Mouse (Mus musculus) ES-E14 (cell line): Measurements from ENCODE around the gene Atf7ip. TPM values are rescaled to one million over a fixed set of nuclear protein-coding genes. Genes with fewer than 3 reads are reported as not detected.

Experiments used
- DNase-seq: peaks from one replicate; pipeline ENCODE4 v3.0.0-alpha.2; 2013; ENCODE audit warnings: low read depth, low spot score
- H3K27ac ChIP-seq: 2 replicates; pipeline ENCODE4 v1.5.1; 2012; ENCODE audit warnings: low read depth, mild to moderate bottlenecking, low read length, moderate library complexity, mixed read lengths; ENCODE audit not compliant: poor library complexity, insufficient read depth, severe bottlenecking
- H3K36me3 ChIP-seq: 2 replicates; pipeline ENCODE4 v1.6.1; 2012; ENCODE audit warnings: mild to moderate bottlenecking, low read length, moderate library complexity, mixed read lengths; ENCODE audit not compliant: control insufficient read depth, poor library complexity, insufficient read depth, severe bottlenecking
- H3K4me1 ChIP-seq, 2 experiments: fragments of 150-350 bp in 1 of 2; sonication (generic) in 1 of 2; 2 replicates each; pipeline ENCODE4 v1.6.1; 2012; ENCODE audit warnings: low read length in 2 of 2, mild to moderate bottlenecking in 1 of 2, mixed read lengths in 1 of 2; ENCODE audit not compliant: control insufficient read depth in 2 of 2, insufficient read depth in 2 of 2, poor library complexity in 1 of 2
- H3K4me3 ChIP-seq, 2 experiments: fragments of 150-350 bp in 1 of 2; sonication (generic) in 1 of 2; 2 replicates each; pipeline ENCODE4 v1.5.1; 2012; ENCODE audit warnings: low read length in 2 of 2, low read depth in 1 of 2, mild to moderate bottlenecking in 1 of 2, mixed read lengths in 1 of 2; ENCODE audit not compliant: insufficient read depth in 1 of 2, poor library complexity in 1 of 2, severe bottlenecking in 1 of 2
- H3K9ac ChIP-seq: 2 replicates; pipeline ENCODE4 v1.6.1; 2012; ENCODE audit warnings: low read depth, mild to moderate bottlenecking, low read length, mixed read lengths; ENCODE audit not compliant: poor library complexity, insufficient read depth, severe bottlenecking
- H3K9me3 ChIP-seq: fragments of 150-350 bp; sonication (generic); 2 replicates; pipeline ENCODE4 v1.6.1; 2012; ENCODE audit warnings: low read depth, mild to moderate bottlenecking, low read length; ENCODE audit not compliant: control insufficient read depth, insufficient read depth
- CHD2 ChIP-seq: IDR thresholded peaks from 2 replicates; pipeline ENCODE4 v1.6.1; 2014; ENCODE audit warnings: mild to moderate bottlenecking, low read depth, low read length, inconsistent platforms
- HCFC1 ChIP-seq: IDR thresholded peaks from 2 replicates; pipeline ENCODE4 v1.6.1; 2012; ENCODE audit warnings: low read length, inconsistent platforms, borderline replicate concordance; ENCODE audit not compliant: insufficient read depth
- MAFK ChIP-seq: IDR thresholded peaks from 2 replicates; pipeline ENCODE4 v1.6.1; 2014; ENCODE audit warnings: mild to moderate bottlenecking, low read depth, low read length, inconsistent platforms; ENCODE audit not compliant: insufficient read depth
- ZC3H11A ChIP-seq: IDR thresholded peaks from 2 replicates; pipeline ENCODE4 v1.6.1; 2012; ENCODE audit warnings: low read depth, mild to moderate bottlenecking, inconsistent platforms, low read length, borderline replicate concordance
- ZNF384 ChIP-seq: IDR thresholded peaks from 2 replicates; pipeline ENCODE4 v1.6.1; 2012; ENCODE audit warnings: low read depth, low read length, inconsistent platforms
- in situ Hi-C, 2 experiments: fragments of 600-800 bp; cut with MboI; formaldehyde crosslinking; loops; one replicate each; pipeline ENCODE4 v1.15.1; 2025; ENCODE audit warnings: low sequenced_read_pairs in 2 of 2, inconsistent platforms in 1 of 2; ENCODE audit not compliant: unreplicated experiment in 2 of 2
- total RNA-seq: library from RNA; depleted of rRNA; stranded (reverse); fragments of 300-350 nt; gene quantifications from 2 replicates; pipeline ENCODE4 v1.2.3, GENCODE M21; 2012

The Atf7ip gene
- total RNA-seq, 1 experiment, result 26.8 TPM

DNA sequence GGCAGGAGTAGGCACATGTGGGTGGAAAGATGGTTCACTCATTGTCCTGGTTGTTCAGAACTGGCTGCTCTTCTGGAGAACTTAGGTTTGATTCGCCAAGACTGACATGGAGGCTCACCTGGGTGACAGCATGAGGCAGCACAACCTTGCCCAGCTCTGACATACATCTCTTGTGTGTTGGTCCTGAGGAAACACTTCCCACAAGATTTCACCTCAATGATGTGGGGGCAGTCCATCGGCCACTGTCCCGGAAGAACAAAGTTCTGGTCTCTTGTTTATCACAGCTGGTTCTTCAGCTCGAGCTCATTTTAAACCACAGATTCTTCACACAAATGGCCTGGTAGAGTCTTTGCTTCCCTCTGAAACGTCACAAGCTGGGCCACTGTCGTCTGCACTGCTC, 10.7 kb downstream of the Atf7ip start:
- in situ Hi-C loops, result no loop called here
- TF ChIP-seq CHD2 (no peak), ZC3H11A (no peak), MAFK (no peak), ZNF384 (no peak), HCFC1 (no peak)
- Histone ChIP-seq H3K27ac (no peak overlapping the region), H3K9ac (no peak overlapping the region), H3K36me3 (no peaks in the 10 kb centered on the region), H3K4me3 (no peak overlapping the region), H3K9me3 (no peaks in the 10 kb centered on the region; the same call in 1 of the 2 replicates), H3K4me1 (peaks cover 0 to under 1% of the 10 kb centered on the region in 2 experiments; a peak in 1 of 4 replicates)
- DNase-seq, result no peak

DNA sequence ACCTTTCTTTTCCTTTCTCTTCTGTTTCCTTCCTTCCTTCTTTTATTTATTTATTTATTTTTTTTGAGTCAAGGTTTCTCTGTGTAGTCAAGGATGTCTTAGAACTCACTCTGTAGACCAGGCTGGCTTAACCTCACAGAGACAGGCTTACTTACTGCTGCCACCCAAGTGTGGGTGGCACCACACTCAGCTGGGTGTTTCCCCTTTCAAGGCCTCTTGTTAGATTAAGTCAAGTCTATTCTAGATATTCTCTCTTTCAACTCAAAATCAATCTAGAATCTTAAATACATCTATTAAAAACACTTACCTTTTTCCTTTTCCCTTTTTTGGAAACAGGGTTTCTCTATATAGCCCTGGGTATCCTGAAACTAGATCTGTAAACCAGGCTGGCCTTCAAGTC, 11.3 kb downstream of the Atf7ip start:
- no peak overlapping the region for H3K4me3 ChIP-seq
- H3K9ac ChIP-seq, result no peak overlapping the region
- no peaks in the 10 kb centered on the region; the same call in 1 of the 2 replicates for H3K9me3 ChIP-seq
- no peak for TF ChIP-seq HCFC1
- TF ChIP-seq ZNF384, result no peak
- no peak for TF ChIP-seq ZC3H11A
- no peak for TF ChIP-seq MAFK
- TF ChIP-seq CHD2, result no peak
- in situ Hi-C loops, result no loop called here
- no peaks in the 10 kb centered on the region for H3K36me3 ChIP-seq
- H3K4me1 ChIP-seq, result peaks cover 0 to 3% of the 10 kb centered on the region in 2 experiments; a peak in 1 of 4 replicates
- no peak for DNase-seq
- H3K27ac ChIP-seq, result no peak overlapping the region

DNA sequence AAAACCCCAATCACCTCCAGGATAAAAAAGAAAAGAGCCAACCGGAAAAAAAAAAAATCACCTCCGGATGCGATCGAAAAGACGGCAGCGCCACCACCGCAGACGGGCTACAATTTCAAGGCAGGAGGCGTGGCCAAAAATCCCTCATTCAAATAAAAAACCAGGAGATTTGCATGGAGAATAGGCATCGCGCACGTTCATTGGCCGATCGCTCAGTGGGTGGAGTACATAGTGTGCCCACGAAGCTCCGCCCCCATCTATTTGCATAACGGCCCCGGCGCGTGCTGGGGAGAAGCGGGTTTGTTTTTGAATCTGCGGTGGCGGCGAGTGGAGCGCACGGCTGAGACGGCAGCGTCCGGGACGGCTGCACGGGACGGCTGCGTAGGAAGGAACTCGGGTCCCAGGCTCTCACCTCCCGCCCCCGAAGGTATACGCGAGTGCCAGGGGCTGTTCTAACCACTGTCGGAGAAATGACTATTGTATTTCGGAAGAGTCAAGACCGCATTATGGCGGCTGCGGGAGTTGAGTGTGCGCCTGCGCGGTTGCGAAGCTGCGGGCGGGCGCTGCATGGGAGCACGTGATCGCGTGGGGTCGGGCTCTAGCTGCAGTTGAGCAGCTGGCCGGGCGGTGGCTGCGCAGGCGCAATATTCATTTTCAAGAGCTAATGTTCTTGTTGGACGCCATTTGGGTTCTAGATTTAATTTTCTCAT, 12.7 kb downstream of the Atf7ip start:
- TF ChIP-seq ZNF384 (peak; percentile 95), ZC3H11A (no peak)
- Histone ChIP-seq H3K4me1 (peaks cover 0 to 9% of the 10 kb centered on the region in 2 experiments; a peak in 2 of 4 replicates), H3K4me3 (peak overlapping the region; percentile 56 to 65), H3K27ac (peak overlapping the region; percentile 95), H3K9me3 (no peaks in the 10 kb centered on the region; the same call in 1 of the 2 replicates), H3K9ac (peak overlapping the region; percentile 72), H3K36me3 (no peaks in the 10 kb centered on the region)
- in situ Hi-C loops, result no loop called here
- DNase-seq, result peak; percentile 68

DNA sequence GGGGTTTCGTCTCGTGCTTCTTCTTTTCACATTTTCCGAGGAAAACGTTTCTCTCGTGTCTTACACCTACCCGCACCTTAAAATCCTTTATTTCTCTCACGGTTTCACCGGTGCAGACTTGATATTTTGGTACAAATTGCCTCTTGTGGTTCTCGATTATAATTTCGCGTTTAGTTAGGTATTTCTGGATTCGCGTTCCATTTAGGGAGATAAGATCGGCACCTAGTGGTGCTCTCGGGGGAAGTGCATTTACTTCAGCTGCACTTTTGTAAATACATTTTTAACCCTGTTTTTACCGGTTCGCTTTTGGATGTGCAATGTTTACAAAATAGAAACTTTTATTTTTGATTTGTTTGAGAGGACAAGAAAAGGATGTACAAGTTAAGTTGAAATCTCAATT, 13.3 kb downstream of the Atf7ip start:
- H3K9ac ChIP-seq, result no peak overlapping the region
- in situ Hi-C loops, result no loop called here

DNA sequence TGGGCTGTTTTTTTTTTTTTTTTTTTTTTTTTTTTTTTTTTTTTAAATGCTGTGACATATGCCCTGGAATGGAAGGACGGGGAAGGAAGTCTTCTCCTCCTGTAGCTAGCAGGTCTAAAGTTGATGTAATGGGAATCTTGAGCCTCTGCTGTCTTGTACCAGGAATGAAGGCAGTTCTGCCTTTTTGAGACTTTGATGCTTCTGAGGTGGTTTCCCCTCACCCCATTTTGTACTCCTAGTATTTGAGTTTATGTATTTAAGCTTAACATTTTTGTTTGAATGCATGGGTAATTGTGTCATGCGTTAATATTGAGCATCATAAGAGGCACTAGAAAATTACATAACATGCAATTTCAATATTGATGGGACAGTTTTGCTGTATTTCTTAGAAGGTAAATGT, 14.4 kb downstream of the Atf7ip start:
- in situ Hi-C loops, result no loop called here
- Histone ChIP-seq H3K36me3 (no peaks in the 10 kb centered on the region), H3K4me1 (peaks cover 4 to 13% of the 10 kb centered on the region in 2 experiments; a peak in 2 of 4 replicates), H3K9me3 (no peaks in the 10 kb centered on the region; the same call in 1 of the 2 replicates), H3K9ac (no peak overlapping the region), H3K4me3 (no peak overlapping the region), H3K27ac (no peak overlapping the region)
- TF ChIP-seq MAFK (no peak), ZNF384 (no peak), HCFC1 (no peak), ZC3H11A (no peak), CHD2 (no peak)
- DNase-seq, result no peak

More for the DNA sequence above, 13.3 kb downstream of the Atf7ip start:
- Histone ChIP-seq H3K4me3 (peak overlapping the region; percentile 56 to 65), H3K27ac (peak overlapping the region; percentile 95), H3K36me3 (no peaks in the 10 kb centered on the region), H3K9me3 (no peaks in the 10 kb centered on the region; the same call in 1 of the 2 replicates), H3K4me1 (peaks cover 2 to 9% of the 10 kb centered on the region in 2 experiments; a peak in 2 of 4 replicates)
- no peak for DNase-seq
- TF ChIP-seq CHD2 (no peak), MAFK (no peak), ZNF384 (no peak), HCFC1 (no peak), ZC3H11A (no peak)
